Mouse (Mus musculus): Measurements from ENCODE around the gene Gdi2. TPM values are rescaled to one million over a fixed set of nuclear protein-coding genes. Genes with fewer than 3 reads are reported as not detected.

Gene Gdi2
- polyA plus RNA-seq, 2 experiments: 234 to 463 TPM

DNA sequence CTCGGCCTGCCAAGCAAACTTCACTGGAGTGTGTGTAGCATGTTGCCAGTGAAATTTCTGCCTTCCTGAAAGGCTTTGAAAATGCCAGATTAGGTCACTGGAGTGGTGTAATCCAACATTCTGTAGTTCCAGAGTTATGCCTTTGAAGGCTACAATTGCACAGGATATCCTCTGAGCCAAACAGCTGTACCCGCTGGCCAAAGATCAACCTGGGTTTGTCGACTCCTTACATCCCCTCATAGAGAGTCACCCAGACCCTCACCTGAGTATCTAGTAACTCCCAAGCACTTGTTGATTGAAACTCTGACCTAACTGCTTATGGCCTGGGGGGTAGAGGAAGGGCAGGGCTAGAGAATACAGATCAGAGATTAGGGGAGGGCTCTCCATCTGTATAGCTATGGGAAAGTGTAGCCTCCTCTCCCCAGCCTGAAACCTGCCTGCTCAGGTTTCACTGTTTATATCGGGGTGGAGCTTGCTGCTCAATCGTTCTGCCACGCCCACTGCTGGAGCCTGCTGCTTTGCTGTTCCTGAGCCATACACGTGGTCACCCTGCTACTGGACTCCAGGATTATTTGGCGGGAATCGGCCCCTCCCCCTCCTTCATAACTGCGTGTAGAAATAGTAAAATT lies 6.1 kb upstream of the Gdi2 start:
- Histone ChIP-seq H3K4me2 (replicated peaks; ENCODE audit: low read depth, low read length, severe bottlenecking) (no peak overlapping the region), H3K27me3 (ENCODE audit: control insufficient read depth, insufficient read depth, low read length) (no peaks in the 10 kb centered on the region), H3K4me3 (replicated peaks; ENCODE audit: low read length) (no peak overlapping the region), H3K9ac (ENCODE audit: low read depth, low read length, severe bottlenecking) (no peak overlapping the region), H3K4me1 (ENCODE audit: control insufficient read depth, insufficient read depth, low read length) (no peaks in the 10 kb centered on the region), H3K9me3 (ENCODE audit: control insufficient read depth, low read length) (no peaks in the 10 kb centered on the region), H3K27ac (replicated peaks; ENCODE audit: low read depth, low read length) (no peak overlapping the region), H3K36me3 (ENCODE audit: control insufficient read depth, insufficient read depth, low read length) (no peaks in the 10 kb centered on the region)
- DNase-seq (ENCODE audit: low spot score) (no peak), ATAC-seq (ENCODE audit: low FRiP score, low read depth) (no peak)
- 52% methylated on average over 10 of the region's 10 CpGs for WGBS
- TF ChIP-seq POLR2A (IDR thresholded peaks at IDR 0.05; ENCODE audit: borderline replicate concordance, extremely low read depth, insufficient read depth, insufficient read length): no peak

DNA sequence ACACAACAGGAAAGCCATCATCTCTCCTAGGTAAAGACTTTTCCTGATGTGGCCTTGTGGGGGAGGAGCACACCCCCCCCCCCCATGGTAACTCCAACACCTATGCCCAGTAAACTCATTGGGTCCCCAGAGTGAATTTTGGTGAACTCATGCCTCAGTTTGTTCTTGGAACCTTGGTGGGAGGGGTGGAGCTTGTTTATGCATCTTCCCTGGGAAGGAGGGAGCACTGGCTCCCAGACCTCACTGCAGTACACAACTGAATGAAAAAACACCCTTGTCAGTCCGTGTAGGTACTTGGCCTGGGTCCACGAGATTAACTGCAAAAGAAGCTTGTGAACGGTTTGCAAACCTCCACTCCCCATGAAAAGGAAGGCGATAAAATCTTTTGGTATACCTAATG lies 5.4 kb upstream of the Gdi2 start:
- H3K4me2 ChIP-seq (replicated peaks; ENCODE audit: low read depth, low read length, severe bottlenecking): no peak overlapping the region
- H3K4me1 ChIP-seq (ENCODE audit: control insufficient read depth, insufficient read depth, low read length): no peaks in the 10 kb centered on the region
- H3K36me3 ChIP-seq (ENCODE audit: control insufficient read depth, insufficient read depth, low read length): no peaks in the 10 kb centered on the region
- WGBS: 61% methylated on average over 4 of the region's 4 CpGs
- no peak overlapping the region for H3K9ac ChIP-seq (ENCODE audit: low read depth, low read length, severe bottlenecking)
- no peaks in the 10 kb centered on the region for H3K9me3 ChIP-seq (ENCODE audit: control insufficient read depth, low read length)
- DNase-seq (ENCODE audit: low spot score) (no peak), ATAC-seq (ENCODE audit: low FRiP score, low read depth) (no peak)
- no peak overlapping the region for H3K27ac ChIP-seq (replicated peaks; ENCODE audit: low read depth, low read length)
- no peak for TF ChIP-seq POLR2A (IDR thresholded peaks at IDR 0.05; ENCODE audit: borderline replicate concordance, extremely low read depth, insufficient read depth, insufficient read length)
- no peaks in the 10 kb centered on the region for H3K27me3 ChIP-seq (ENCODE audit: control insufficient read depth, insufficient read depth, low read length)
- no peak overlapping the region for H3K4me3 ChIP-seq (replicated peaks; ENCODE audit: low read length)

DNA sequence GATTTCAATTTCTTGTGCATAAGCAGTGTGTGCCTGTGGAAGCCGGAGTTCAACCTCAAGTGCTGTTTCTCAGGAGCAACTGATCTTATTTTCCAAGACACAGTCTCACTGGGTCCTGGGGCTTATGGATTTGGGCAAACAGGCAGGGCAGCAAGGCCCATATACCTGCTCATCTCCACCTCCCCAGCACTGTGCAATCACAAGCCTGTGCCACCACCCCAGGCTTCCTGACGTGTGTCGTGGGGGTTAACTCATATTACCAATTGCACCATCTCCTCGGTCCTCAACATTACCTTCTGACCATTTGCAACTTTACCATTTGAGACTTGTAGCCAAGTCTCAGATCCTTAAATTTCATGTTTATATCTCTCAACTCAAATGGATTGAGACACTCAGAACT lies 3.7 kb upstream of the Gdi2 start:
- no peaks in the 10 kb centered on the region for H3K27me3 ChIP-seq (ENCODE audit: control insufficient read depth, insufficient read depth, low read length)
- no peak overlapping the region for H3K4me2 ChIP-seq (replicated peaks; ENCODE audit: low read depth, low read length, severe bottlenecking)
- no peak overlapping the region for H3K27ac ChIP-seq (replicated peaks; ENCODE audit: low read depth, low read length)
- H3K4me3 ChIP-seq (replicated peaks; ENCODE audit: low read length): no peak overlapping the region
- no peak overlapping the region for H3K9ac ChIP-seq (ENCODE audit: low read depth, low read length, severe bottlenecking)
- no peak for TF ChIP-seq POLR2A (IDR thresholded peaks at IDR 0.05; ENCODE audit: borderline replicate concordance, extremely low read depth, insufficient read depth, insufficient read length)
- 90% methylated on average over 4 of the region's 4 CpGs for WGBS
- no peaks in the 10 kb centered on the region for H3K36me3 ChIP-seq (ENCODE audit: control insufficient read depth, insufficient read depth, low read length)
- no peaks in the 10 kb centered on the region for H3K9me3 ChIP-seq (ENCODE audit: control insufficient read depth, low read length)
- ATAC-seq (ENCODE audit: low FRiP score, low read depth) (no peak), DNase-seq (ENCODE audit: low spot score) (no peak)
- H3K4me1 ChIP-seq (ENCODE audit: control insufficient read depth, insufficient read depth, low read length): no peaks in the 10 kb centered on the region

DNA sequence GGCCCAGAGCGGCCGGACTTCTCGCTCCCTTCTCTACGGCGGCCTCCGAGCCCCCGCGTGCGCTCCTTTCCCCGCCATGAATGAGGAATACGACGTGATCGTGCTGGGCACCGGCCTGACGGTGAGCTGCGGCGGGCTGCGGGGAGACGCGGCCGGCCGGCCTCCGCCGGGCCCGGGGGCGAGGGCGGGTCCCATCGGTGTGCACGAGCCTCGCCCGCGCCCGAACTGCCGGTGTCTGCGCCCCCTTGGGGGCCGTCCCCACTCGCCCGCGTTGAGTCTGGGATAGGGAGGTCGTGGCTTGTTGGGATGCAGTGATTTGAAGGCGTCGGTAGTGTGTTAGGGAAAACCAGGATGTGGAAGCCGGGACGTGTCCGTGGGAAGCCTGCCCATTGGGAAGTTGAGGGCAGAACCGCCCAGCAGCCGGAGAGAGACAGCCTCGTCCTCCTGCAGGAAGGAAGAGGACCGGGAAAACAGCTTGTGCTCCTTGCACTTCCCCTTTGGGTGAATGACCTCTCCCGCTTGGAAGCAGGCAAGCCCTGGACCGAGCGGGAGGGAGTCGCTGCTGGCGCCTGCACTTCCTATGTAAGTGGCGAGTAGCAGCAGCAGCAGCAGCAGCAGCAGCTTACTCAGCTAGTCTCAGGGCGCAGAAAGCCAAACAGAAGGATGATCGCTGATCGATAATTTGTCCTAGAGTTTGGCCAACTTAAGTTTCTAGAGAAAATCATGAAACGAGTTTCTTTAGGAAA lies 533 bp downstream of the Gdi2 start:
- peak overlapping the region; percentile 98 for H3K9ac ChIP-seq (ENCODE audit: low read depth, low read length, severe bottlenecking)
- H3K4me2 ChIP-seq (replicated peaks; ENCODE audit: low read depth, low read length, severe bottlenecking): peak overlapping the region; percentile 75
- H3K4me1 ChIP-seq (ENCODE audit: control insufficient read depth, insufficient read depth, low read length): peaks cover 22% of the 10 kb centered on the region
- no peaks in the 10 kb centered on the region for H3K9me3 ChIP-seq (ENCODE audit: control insufficient read depth, low read length)
- peak; percentile 56 for DNase-seq (ENCODE audit: low spot score)
- H3K27ac ChIP-seq (replicated peaks; ENCODE audit: low read depth, low read length): peak overlapping the region; percentile 99
- under 1% methylated on average over 59 of the region's 59 CpGs for WGBS
- H3K36me3 ChIP-seq (ENCODE audit: control insufficient read depth, insufficient read depth, low read length): no peaks in the 10 kb centered on the region
- 0 out of 2 replicates have a peak, but pooled peaks have one; percentile 11 for TF ChIP-seq POLR2A (IDR thresholded peaks at IDR 0.05; ENCODE audit: borderline replicate concordance, extremely low read depth, insufficient read depth, insufficient read length)
- H3K27me3 ChIP-seq (ENCODE audit: control insufficient read depth, insufficient read depth, low read length): no peaks in the 10 kb centered on the region
- ATAC-seq (ENCODE audit: low FRiP score, low read depth): peak; percentile 42
- H3K4me3 ChIP-seq (replicated peaks; ENCODE audit: low read length): peak overlapping the region; percentile 93

DNA sequence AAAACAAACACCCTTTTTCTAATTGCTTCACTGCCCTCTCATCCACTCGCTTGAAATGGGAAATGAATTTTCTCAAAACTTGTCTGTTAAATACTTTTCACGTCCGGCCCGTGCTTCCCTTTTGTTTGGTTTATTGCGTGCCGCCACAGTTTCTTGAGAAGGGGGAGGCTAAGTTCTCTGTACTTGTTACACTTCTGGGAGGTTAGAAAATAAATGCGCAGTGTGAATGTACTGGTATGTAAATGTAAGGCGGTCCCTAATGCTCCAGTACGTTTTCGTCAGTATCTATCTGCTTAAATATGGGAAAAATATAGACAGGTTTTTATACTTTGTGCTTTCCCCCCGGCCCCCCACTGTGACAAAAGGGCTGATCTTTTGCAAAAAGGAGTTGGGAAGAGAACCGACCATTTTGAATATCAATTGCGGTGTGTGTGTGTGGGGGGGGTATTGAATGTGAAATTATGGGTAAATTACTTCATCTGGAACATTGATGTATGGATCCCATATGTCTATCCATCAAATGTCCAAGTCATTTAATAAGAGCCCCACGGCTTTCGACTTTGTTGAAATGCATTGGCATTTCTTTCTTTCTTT lies 1.2 kb downstream of the Gdi2 start:
- Histone ChIP-seq H3K36me3 (ENCODE audit: control insufficient read depth, insufficient read depth, low read length) (no peaks in the 10 kb centered on the region), H3K4me1 (ENCODE audit: control insufficient read depth, insufficient read depth, low read length) (peaks cover 24% of the 10 kb centered on the region), H3K27me3 (ENCODE audit: control insufficient read depth, insufficient read depth, low read length) (no peaks in the 10 kb centered on the region), H3K9me3 (ENCODE audit: control insufficient read depth, low read length) (no peaks in the 10 kb centered on the region), H3K27ac (replicated peaks; ENCODE audit: low read depth, low read length) (peak overlapping the region; percentile 99), H3K4me3 (replicated peaks; ENCODE audit: low read length) (peak overlapping the region; percentile 93), H3K9ac (ENCODE audit: low read depth, low read length, severe bottlenecking) (peak overlapping the region; percentile 98), H3K4me2 (replicated peaks; ENCODE audit: low read depth, low read length, severe bottlenecking) (peak overlapping the region; percentile 75)
- no peak for TF ChIP-seq POLR2A (IDR thresholded peaks at IDR 0.05; ENCODE audit: borderline replicate concordance, extremely low read depth, insufficient read depth, insufficient read length)
- DNase-seq (ENCODE audit: low spot score) (no peak), ATAC-seq (ENCODE audit: low FRiP score, low read depth) (no peak)
- 3% methylated on average over 15 of the region's 15 CpGs for WGBS

Measured in limb, embryonic 14.5 days (tissue).